Mouse (Mus musculus): ENCODE measurements around the gene Col19a1. TPM values are rescaled to one million over a fixed set of nuclear protein-coding genes. Genes with fewer than 3 reads are reported as not detected.

Col19a1 gene
- polyA plus RNA-seq, 1 experiment from 2014 or later, result 2.4 TPM

DNA sequence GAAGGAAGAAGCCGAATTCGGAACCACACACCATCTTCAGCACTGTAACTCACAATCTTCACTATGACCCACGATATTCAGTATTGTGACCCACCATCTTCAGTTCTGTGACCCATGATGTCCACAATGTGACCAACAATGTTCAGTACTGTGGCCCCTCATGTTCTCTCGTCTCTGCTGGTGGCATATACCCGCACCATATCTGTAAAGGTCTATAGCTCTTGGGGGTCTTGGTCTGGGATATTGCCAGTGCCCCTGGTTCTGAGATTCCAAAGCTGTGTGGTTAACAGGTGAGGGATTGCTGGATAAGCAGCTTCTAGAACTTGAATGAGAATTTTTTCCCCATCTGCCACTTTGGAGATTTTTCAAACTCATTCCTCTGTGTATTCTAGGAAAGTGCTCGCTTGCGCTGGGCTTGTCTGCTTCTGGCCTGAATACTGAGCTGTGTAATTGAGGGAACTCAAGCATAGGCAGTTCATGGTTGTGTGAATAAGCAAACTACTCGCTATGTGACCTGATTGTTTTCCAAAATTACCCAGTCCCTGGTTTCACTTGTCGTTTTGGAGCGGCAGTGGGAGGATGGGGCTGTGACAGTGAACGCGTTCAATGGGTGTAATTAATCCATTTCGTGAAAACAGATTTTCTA, 225.2 kb downstream of the Col19a1 start:
- Histone ChIP-seq H3K27me3 (no peaks in the 10 kb centered on the region), H3K9ac (no peak overlapping the region), H3K4me3 (no peak overlapping the region), H3K4me1 (no peaks in the 10 kb centered on the region), H3K36me3 (no peaks in the 10 kb centered on the region), H3K4me2 (no peak overlapping the region), H3K9me3 (no peaks in the 10 kb centered on the region), H3K27ac (no peak overlapping the region)
- WGBS, result 71% methylated on average over 13 of the region's 13 CpGs
- no peak for ATAC-seq (ENCODE audit: insufficient number of reproducible peaks, insufficient read depth, low FRiP score, low TSS enrichment, low read depth)

DNA sequence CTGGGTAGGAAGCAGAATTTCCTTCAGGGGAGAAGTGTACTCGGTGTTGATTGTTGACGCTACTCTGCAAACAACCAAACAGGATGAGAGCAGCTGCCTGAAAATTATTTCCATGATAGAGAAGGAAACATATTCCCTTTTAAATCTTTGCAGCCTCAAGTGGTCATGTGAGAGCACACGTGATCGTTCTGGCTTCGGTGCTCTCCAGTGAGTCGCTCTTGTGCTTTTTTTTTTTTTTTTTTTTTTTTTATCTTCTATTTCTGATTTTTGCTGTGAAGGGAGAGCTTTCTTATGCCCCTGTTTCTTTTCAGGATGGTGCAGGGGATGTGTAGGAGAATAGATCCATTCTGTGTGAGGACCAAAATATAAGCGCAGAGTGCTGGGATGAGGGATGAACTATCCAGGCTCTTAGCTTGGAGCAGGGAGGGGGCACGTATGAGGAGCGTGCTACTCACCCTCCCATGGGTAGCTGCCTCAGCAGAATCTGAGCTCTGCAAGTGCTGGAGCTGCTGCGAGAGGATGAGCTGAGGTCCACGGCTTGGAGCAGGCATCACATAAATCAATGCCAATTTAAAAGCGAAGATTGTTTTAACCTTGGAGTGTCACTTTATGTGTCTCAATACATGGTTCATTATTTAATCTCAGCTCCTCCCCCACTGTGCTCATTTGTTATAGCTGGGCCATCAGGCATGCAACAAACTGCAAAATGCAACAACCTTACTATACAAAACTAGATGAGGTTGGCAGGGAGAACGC, 237.6 kb downstream of the Col19a1 start:
- Histone ChIP-seq H3K27me3 (no peaks in the 10 kb centered on the region), H3K9ac (no peak overlapping the region), H3K4me1 (no peaks in the 10 kb centered on the region), H3K4me3 (no peak overlapping the region), H3K9me3 (no peaks in the 10 kb centered on the region), H3K36me3 (no peaks in the 10 kb centered on the region), H3K4me2 (no peak overlapping the region), H3K27ac (no peak overlapping the region)
- ATAC-seq (ENCODE audit: insufficient number of reproducible peaks, insufficient read depth, low FRiP score, low TSS enrichment, low read depth), result no peak
- WGBS, result 81% methylated on average over 13 of the region's 13 CpGs

DNA sequence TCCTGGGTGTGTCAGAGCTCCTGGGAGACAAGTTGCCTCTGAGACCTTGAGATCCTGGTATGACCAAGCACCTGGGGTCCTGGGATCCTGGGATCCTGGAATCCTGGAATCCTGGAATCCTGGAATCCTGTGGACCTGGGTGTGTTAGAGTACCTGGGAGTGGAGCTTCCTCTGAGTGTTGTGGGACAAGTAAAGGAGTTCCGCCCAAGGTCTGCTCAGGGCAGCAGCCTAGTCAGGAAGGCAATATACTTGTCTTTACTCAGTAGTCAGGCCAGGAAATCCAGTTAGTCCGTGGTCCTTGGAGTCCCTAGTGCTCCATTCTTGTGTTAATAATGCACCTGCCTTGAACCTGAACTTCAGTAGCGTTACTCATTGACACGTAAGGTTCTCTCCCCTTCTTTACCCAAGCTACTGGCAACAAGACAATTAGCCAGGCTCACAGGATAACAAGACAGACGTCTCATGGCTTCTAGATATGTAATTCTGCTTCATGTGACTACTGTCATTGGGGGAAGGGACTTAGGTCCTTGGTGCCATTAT, 239.6 kb downstream of the Col19a1 start:
- no peak overlapping the region for H3K4me3 ChIP-seq
- no peaks in the 10 kb centered on the region for H3K27me3 ChIP-seq
- no peak overlapping the region for H3K4me2 ChIP-seq
- no peak overlapping the region for H3K9ac ChIP-seq
- 75% methylated on average over 5 of the region's 5 CpGs for WGBS
- no peaks in the 10 kb centered on the region for H3K4me1 ChIP-seq
- no peaks in the 10 kb centered on the region for H3K9me3 ChIP-seq
- H3K36me3 ChIP-seq, result no peaks in the 10 kb centered on the region
- no peak for ATAC-seq (ENCODE audit: insufficient number of reproducible peaks, insufficient read depth, low FRiP score, low TSS enrichment, low read depth)
- no peak overlapping the region for H3K27ac ChIP-seq

DNA sequence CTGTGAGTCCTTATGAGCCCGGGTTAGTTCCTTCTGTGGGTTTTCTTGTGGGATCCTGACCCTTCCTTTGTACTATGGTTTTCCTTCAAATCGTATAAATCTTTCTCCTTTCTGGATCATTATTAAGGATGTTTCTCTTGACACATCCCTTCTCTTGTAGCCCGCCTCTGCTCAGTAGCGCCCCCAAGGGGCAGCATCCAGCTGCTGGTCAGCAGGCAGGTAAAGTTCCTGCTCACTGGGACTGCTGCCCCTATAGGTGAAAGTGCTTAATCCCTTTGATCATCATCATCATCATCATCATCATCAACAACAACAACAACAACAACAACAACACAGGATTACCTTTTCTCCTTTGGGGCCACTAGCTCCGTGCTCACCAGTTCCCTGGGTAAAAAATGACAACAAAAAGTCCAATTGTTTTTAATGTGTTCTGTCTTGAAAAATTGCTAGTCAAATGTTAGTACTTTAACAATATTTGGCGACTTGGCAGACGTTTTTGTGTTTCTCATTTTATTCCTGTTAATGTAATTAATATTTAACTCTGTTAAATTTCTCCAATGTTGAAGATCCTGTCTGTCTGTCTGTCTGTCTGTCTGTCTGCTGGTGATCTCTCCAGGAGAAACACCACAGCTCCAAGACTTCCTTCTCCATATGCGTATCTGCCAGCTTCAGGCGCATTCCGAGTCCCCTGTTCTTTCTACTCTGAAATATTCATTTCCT, 249.6 kb downstream of the Col19a1 start:
- H3K9ac ChIP-seq, result no peak overlapping the region
- H3K27ac ChIP-seq, result no peak overlapping the region
- ATAC-seq (ENCODE audit: insufficient number of reproducible peaks, insufficient read depth, low FRiP score, low TSS enrichment, low read depth), result no peak
- no peaks in the 10 kb centered on the region for H3K9me3 ChIP-seq
- H3K4me1 ChIP-seq, result no peaks in the 10 kb centered on the region
- 79% methylated on average over 10 of the region's 10 CpGs for WGBS
- H3K4me2 ChIP-seq, result no peak overlapping the region
- H3K4me3 ChIP-seq, result no peak overlapping the region
- H3K27me3 ChIP-seq, result no peaks in the 10 kb centered on the region
- no peaks in the 10 kb centered on the region for H3K36me3 ChIP-seq

DNA sequence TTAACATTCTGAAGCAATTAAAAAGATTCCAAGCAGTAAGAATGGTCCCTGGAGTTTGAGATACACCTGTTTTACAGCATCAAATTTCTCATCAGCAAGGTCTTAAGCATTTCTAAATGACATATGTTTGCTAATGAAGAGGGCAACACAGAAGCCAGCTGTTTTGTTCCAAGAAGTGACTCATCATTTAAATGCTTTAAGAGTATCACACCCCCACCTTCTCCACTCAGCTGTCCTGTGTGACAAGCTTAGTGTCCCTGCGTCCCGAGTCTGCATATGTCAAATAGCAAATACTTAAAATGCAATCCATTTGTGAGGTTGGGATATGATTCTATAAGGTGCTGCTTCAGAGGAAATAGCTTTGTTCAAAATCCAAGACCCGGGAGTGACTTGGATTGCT, 251.2 kb downstream of the Col19a1 start:
- Histone ChIP-seq H3K27ac (no peak overlapping the region), H3K4me3 (no peak overlapping the region), H3K4me1 (no peaks in the 10 kb centered on the region), H3K9ac (no peak overlapping the region), H3K4me2 (no peak overlapping the region), H3K36me3 (no peaks in the 10 kb centered on the region), H3K9me3 (no peaks in the 10 kb centered on the region), H3K27me3 (no peaks in the 10 kb centered on the region)
- no peak for ATAC-seq (ENCODE audit: insufficient number of reproducible peaks, insufficient read depth, low FRiP score, low TSS enrichment, low read depth)
- WGBS, result 70% methylated on average over 3 of the region's 3 CpGs

DNA sequence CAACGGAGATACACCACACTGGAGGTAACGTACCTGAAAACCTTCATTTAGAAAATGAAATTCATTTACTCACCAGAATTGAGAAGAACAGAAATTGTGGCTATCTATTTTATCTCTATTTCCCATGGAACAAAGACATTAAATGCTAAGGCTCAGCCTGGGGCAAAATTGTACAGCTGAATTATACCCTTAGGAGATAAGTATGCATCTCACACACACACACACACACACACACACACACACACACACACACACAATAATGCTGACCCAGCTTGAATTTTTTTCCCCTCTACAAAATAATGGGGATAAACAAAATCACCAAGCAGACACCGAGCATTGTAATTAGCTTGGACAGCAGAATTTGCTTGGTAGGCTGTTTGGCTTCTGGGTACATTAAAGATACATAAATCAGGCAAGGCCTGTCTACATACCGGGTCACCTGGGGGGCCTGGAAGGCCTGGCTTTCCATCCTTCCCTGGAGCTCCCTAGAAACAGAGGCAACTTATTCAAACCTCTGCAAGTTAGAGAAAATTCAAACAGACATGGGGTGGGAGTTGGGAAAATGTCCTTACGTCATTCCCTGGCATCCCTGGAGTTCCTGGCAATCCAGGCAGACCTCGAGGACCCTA, 270.2 kb downstream of the Col19a1 start:
- no peak overlapping the region for H3K27ac ChIP-seq
- no peak overlapping the region for H3K4me2 ChIP-seq
- H3K4me3 ChIP-seq, result no peak overlapping the region
- WGBS, result 73% methylated on average over 6 of the region's 6 CpGs
- H3K4me1 ChIP-seq, result no peaks in the 10 kb centered on the region
- ATAC-seq (ENCODE audit: insufficient number of reproducible peaks, insufficient read depth, low FRiP score, low TSS enrichment, low read depth), result no peak
- H3K9me3 ChIP-seq, result no peaks in the 10 kb centered on the region
- no peaks in the 10 kb centered on the region for H3K27me3 ChIP-seq
- H3K9ac ChIP-seq, result no peak overlapping the region
- no peaks in the 10 kb centered on the region for H3K36me3 ChIP-seq

DNA sequence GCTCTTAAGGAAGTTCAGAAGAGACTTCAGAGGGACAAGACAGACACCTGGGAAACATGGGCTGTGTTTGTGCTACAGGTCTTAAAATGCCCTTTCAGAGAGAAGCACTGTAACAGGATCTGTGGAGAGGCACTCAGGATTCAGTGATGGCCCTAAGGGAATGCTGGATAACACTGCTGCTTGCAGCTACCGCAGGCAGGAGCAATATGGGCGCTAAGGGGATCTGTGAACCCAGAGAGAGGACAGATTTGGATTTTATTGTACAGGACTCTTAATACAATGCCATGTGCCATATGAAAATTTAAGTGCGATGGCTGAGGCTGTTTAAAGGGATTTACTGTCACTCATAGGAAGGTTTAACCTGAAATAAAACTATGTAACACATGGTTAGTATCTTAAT, 270.8 kb downstream of the Col19a1 start:
- Histone ChIP-seq H3K4me3 (no peak overlapping the region), H3K36me3 (no peaks in the 10 kb centered on the region), H3K27me3 (no peaks in the 10 kb centered on the region), H3K4me1 (no peaks in the 10 kb centered on the region), H3K9me3 (no peaks in the 10 kb centered on the region), H3K27ac (no peak overlapping the region), H3K9ac (no peak overlapping the region), H3K4me2 (no peak overlapping the region)
- ATAC-seq (ENCODE audit: insufficient number of reproducible peaks, insufficient read depth, low FRiP score, low TSS enrichment, low read depth), result no peak
- WGBS, result 71% methylated on average over 3 of the region's 3 CpGs

DNA sequence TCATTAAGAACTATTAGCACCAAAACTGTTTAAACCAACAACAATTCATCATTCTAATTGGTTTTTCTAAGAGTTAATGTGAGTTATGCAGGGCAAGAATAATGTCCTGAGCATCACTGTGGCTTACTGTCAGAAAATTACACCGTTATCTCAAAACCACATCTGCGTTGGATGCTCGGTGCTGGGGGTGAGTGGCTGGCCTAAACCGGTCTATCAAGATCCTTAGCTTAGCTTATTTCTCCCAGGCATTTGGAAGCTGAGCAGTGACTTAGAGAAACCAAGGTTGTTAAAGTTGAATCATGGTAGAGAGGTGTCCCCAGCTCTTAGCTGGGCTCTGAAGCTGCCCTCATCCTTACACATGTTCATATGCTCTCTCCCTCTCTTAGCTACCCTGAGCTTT, 276.4 kb downstream of the Col19a1 start:
- no peaks in the 10 kb centered on the region for H3K27me3 ChIP-seq
- ATAC-seq (ENCODE audit: insufficient number of reproducible peaks, insufficient read depth, low FRiP score, low TSS enrichment, low read depth), result no peak
- H3K36me3 ChIP-seq, result no peaks in the 10 kb centered on the region
- H3K9ac ChIP-seq, result no peak overlapping the region
- H3K27ac ChIP-seq, result no peak overlapping the region
- WGBS, result 70% methylated on average over 4 of the region's 4 CpGs
- H3K4me3 ChIP-seq, result no peak overlapping the region
- H3K4me1 ChIP-seq, result no peaks in the 10 kb centered on the region
- H3K9me3 ChIP-seq, result no peaks in the 10 kb centered on the region
- H3K4me2 ChIP-seq, result no peak overlapping the region

DNA sequence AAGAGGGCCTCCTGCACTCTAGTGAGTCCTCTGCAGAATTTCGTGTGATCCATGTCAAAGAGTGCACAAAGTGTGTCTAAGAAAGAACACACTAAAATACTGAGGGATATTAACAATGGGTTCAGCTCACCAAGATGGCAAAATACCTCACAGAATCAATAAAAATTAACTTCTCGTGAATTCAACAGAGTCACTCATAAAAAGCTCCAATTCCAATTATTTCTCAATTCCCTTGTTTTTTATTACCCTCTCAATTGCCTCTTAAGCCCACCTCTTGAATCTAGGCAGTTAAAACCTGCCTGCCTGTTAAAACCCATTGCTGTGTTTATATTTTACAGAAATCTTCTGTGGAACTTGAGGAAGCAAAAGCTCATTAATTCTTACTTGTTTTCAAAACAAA, 277.1 kb downstream of the Col19a1 start:
- no peak overlapping the region for H3K9ac ChIP-seq
- H3K4me3 ChIP-seq, result no peak overlapping the region
- no peaks in the 10 kb centered on the region for H3K9me3 ChIP-seq
- 72% methylated on average over 2 of the region's 2 CpGs for WGBS
- ATAC-seq (ENCODE audit: insufficient number of reproducible peaks, insufficient read depth, low FRiP score, low TSS enrichment, low read depth), result no peak
- H3K27me3 ChIP-seq, result no peaks in the 10 kb centered on the region
- H3K36me3 ChIP-seq, result no peaks in the 10 kb centered on the region
- H3K4me2 ChIP-seq, result no peak overlapping the region
- no peaks in the 10 kb centered on the region for H3K4me1 ChIP-seq
- H3K27ac ChIP-seq, result no peak overlapping the region

DNA sequence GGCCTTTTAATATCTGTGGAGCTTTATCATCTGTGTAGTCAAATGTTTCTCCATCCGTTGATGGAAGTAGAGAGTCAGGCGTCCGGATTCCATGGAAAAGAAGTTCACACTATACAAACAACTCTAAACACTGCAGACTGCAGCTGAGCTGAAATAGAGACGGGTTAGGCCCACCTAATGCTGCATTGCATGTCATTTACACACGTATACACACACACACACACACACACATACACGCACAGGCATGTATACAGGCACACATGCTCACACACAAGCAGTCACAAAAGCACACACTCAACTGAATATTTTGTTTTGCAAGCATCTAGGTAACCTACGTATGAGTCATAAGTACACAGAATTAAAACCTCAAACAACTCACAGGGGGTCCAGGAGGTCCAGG, 284.2 kb downstream of the Col19a1 start:
- WGBS, result 83% methylated on average over 7 of the region's 7 CpGs
- Histone ChIP-seq H3K27ac (no peak overlapping the region), H3K9ac (no peak overlapping the region), H3K4me1 (no peaks in the 10 kb centered on the region), H3K4me2 (no peak overlapping the region), H3K4me3 (no peak overlapping the region), H3K36me3 (no peaks in the 10 kb centered on the region), H3K27me3 (no peaks in the 10 kb centered on the region), H3K9me3 (no peaks in the 10 kb centered on the region)
- no peak for ATAC-seq (ENCODE audit: insufficient number of reproducible peaks, insufficient read depth, low FRiP score, low TSS enrichment, low read depth)

DNA sequence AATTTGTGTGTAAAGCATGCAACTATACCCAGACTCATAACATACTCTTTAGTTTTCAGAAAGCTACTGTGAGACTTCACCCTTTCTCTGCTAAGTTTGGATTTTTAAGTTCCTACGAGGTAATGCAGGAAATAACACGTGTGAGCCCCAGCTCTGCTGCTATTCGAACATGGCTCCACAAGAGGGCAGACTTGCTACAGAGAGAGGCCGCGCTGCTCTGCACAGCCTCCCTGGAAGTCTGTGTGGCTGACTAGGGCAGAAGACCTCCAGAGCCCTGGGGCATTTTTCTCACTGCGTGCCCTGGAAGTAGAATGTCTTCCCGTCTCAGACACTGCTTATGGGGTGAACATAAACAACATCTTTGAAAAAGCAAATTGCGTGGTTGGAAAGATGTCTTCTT, 284.6 kb downstream of the Col19a1 start:
- ATAC-seq (ENCODE audit: insufficient number of reproducible peaks, insufficient read depth, low FRiP score, low TSS enrichment, low read depth), result no peak
- Histone ChIP-seq H3K27me3 (no peaks in the 10 kb centered on the region), H3K9ac (no peak overlapping the region), H3K4me2 (no peak overlapping the region), H3K36me3 (no peaks in the 10 kb centered on the region), H3K4me1 (no peaks in the 10 kb centered on the region), H3K9me3 (no peaks in the 10 kb centered on the region), H3K27ac (no peak overlapping the region), H3K4me3 (no peak overlapping the region)
- 8% methylated on average over 8 of the region's 8 CpGs for WGBS
